In the genomic region with DNA sequence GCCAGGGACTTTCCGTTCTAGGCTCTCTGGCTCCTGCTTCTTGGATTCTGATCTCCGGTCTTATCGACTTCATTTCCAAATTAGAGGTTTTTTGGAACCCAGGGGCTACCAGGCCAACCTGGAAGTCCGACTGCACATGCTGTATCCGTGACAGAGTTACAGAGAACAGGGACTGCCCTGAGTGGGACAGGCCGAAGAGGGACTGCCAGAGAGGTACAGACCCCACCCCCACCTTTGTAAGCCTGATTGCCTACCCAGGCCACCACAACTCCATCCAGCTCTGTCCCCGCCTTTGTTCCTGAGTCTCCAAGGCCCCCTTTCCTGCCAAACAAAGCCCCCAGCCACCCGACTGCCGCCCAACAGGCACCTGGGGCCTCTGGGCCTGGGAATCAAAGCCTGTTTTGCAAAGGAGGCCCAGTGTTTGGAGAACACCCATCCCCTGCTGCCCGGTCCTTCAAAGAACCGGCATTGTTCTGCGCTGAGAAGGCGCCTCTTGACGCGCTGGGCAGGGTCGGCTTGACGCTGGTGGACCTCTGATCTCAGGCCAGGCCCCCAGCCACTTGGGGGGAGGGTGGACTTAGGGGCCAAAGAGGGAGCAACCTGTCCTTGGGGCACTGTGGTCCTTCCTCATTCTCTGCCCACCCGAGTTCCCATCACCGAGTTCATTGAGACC, we compare ENCODE assay signal across 17 mouse cellular contexts.
DNase-seq lines count a peak whose midpoint lies in the region; ATAC-seq and TF ChIP-seq lines count a peak whose summit lies in the region.
"Had no signal": no experiment of that assay in that cellular context is flagged by ENCODE, and none has a peak within 500 bp of the region (broad histone marks: within the 10 kb centered on the region; RNA-seq: fewer than 3 reads in every experiment).

No protein-coding gene starts in this region.

- ATAC-seq in hindbrain, embryonic 13.5 days (ENCODE audit: low FRiP score), result no peak
- ATAC-seq in midbrain, embryonic 13.5 days, result peak; percentile 58; the same call in 1 of the 2 replicates
- ATAC-seq: CD4-positive, CD25-positive, alpha-beta regulatory T cell, adult 4 months; Patski had no signal

- no peaks in the 10 kb centered on the region for H3K36me3 ChIP-seq in hindbrain, embryonic 10.5 days
- H3K36me3 ChIP-seq in hindbrain, embryonic 13.5 days, result no peaks in the 10 kb centered on the region
- no peaks in the 10 kb centered on the region for H3K36me3 ChIP-seq in ES-E14 (ENCODE audit: control insufficient read depth, insufficient read depth, low read length, poor library complexity, severe bottlenecking)
- no peaks in the 10 kb centered on the region for H3K36me3 ChIP-seq in embryonic facial prominence, embryonic 10.5 days (replicated peaks)
- no peaks in the 10 kb centered on the region for H3K36me3 ChIP-seq in midbrain, embryonic 13.5 days
- H3K36me3 ChIP-seq: stomach, embryonic 15.5 days had no signal

- H3K9ac ChIP-seq in hindbrain, embryonic 13.5 days, result no peak overlapping the region
- peak overlapping the region; percentile 53 for H3K9ac ChIP-seq in ES-E14 (ENCODE audit: insufficient read depth, low read depth, low read length, poor library complexity, severe bottlenecking)
- H3K9ac ChIP-seq in midbrain, embryonic 13.5 days (replicated peaks), result no peak overlapping the region
- H3K9ac ChIP-seq: stomach, embryonic 15.5 days had no signal

- in situ Hi-C loops in ES-E14 (cut with MboI; ENCODE audit: low sequenced_read_pairs in 2 of 2, unreplicated experiment in 2 of 2), result no loop called here

- H3K27ac ChIP-seq in hindbrain, embryonic 10.5 days, result peak overlapping the region; percentile 84
- H3K27ac ChIP-seq in hindbrain, embryonic 13.5 days, result no peak overlapping the region
- peak overlapping the region; percentile 38 for H3K27ac ChIP-seq in ES-E14 (ENCODE audit: insufficient read depth, low read depth, low read length, poor library complexity, severe bottlenecking)
- H3K27ac ChIP-seq in embryonic facial prominence, embryonic 10.5 days (replicated peaks), result peak overlapping the region; percentile 77
- H3K27ac ChIP-seq in midbrain, embryonic 13.5 days, result no peak overlapping the region
- H3K27ac ChIP-seq: stomach, embryonic 15.5 days had no signal

- WGBS in hindbrain, embryonic 10.5 days, result 28% methylated on average over 19 of the region's 19 CpGs
- 28% methylated on average over 19 of the region's 19 CpGs for WGBS in hindbrain, embryonic 13.5 days
- 35% methylated on average over 19 of the region's 19 CpGs for WGBS in embryonic facial prominence, embryonic 10.5 days
- 26% methylated on average over 19 of the region's 19 CpGs for WGBS in midbrain, embryonic 13.5 days

- no peak overlapping the region for H3K4me2 ChIP-seq in hindbrain, embryonic 13.5 days
- no peak overlapping the region for H3K4me2 ChIP-seq in midbrain, embryonic 13.5 days (replicated peaks)
- H3K4me2 ChIP-seq: stomach, embryonic 15.5 days had no signal

- H3K4me1 ChIP-seq in hindbrain, embryonic 10.5 days (replicated peaks), result peaks cover 17% of the 10 kb centered on the region
- peaks cover 15% of the 10 kb centered on the region for H3K4me1 ChIP-seq in hindbrain, embryonic 13.5 days (replicated peaks)
- peaks cover 13 to 16% of the 10 kb centered on the region in 2 experiments for H3K4me1 ChIP-seq in ES-E14 (ENCODE audit: control insufficient read depth in 2 of 2, insufficient read depth in 2 of 2, low read length in 2 of 2, poor library complexity in 1 of 2)
- peaks cover 13% of the 10 kb centered on the region for H3K4me1 ChIP-seq in embryonic facial prominence, embryonic 10.5 days
- peaks cover 7% of the 10 kb centered on the region for H3K4me1 ChIP-seq in midbrain, embryonic 13.5 days (replicated peaks)
- H3K4me1 ChIP-seq: stomach, embryonic 15.5 days had no signal

- no peak overlapping the region for H3K4me3 ChIP-seq in hindbrain, embryonic 10.5 days
- no peak overlapping the region for H3K4me3 ChIP-seq in hindbrain, embryonic 13.5 days
- no peak overlapping the region for H3K4me3 ChIP-seq in ES-E14 (ENCODE audit: insufficient read depth in 1 of 2, low read depth in 1 of 2, low read length in 2 of 2, poor library complexity in 1 of 2, severe bottlenecking in 1 of 2)
- H3K4me3 ChIP-seq in embryonic facial prominence, embryonic 10.5 days, result no peak overlapping the region
- no peak overlapping the region for H3K4me3 ChIP-seq in midbrain, embryonic 13.5 days (replicated peaks)
- H3K4me3 ChIP-seq: myocyte; stomach, embryonic 15.5 days had no signal

- no peaks in the 10 kb centered on the region for H3K9me3 ChIP-seq in hindbrain, embryonic 10.5 days
- no peaks in the 10 kb centered on the region for H3K9me3 ChIP-seq in hindbrain, embryonic 13.5 days
- no peaks in the 10 kb centered on the region for H3K9me3 ChIP-seq in ES-E14 (ENCODE audit: control insufficient read depth, insufficient read depth, low read depth, low read length)
- no peaks in the 10 kb centered on the region for H3K9me3 ChIP-seq in embryonic facial prominence, embryonic 10.5 days
- no peaks in the 10 kb centered on the region for H3K9me3 ChIP-seq in midbrain, embryonic 13.5 days
- H3K9me3 ChIP-seq: stomach, embryonic 15.5 days had no signal

- no peaks in the 10 kb centered on the region for H3K27me3 ChIP-seq in hindbrain, embryonic 10.5 days (ENCODE audit: insufficient read depth, poor library complexity, severe bottlenecking)
- no peaks in the 10 kb centered on the region for H3K27me3 ChIP-seq in hindbrain, embryonic 13.5 days
- 0 out of 2 replicates have a peak, but pooled peaks cover 3% of the 10 kb centered on the region for H3K27me3 ChIP-seq in embryonic facial prominence, embryonic 10.5 days (replicated peaks; ENCODE audit: low read depth, poor library complexity, severe bottlenecking)
- no peaks in the 10 kb centered on the region for H3K27me3 ChIP-seq in midbrain, embryonic 13.5 days
- H3K27me3 ChIP-seq: Patski; stomach, embryonic 15.5 days had no signal

- peak; percentile 32 for DNase-seq in hindbrain, embryonic 10.5 days (ENCODE audit: low spot score)
- DNase-seq in ES-E14 (ENCODE audit: low read depth, low spot score), result no peak
- no peak for DNase-seq in embryonic facial prominence, embryonic 10.5 days (ENCODE audit: low spot score)
- DNase-seq in urinary bladder, postnatal 25 days (ENCODE audit: low spot score), result no peak
- no peak for DNase-seq in frontal cortex, adult 2 months (ENCODE audit: extremely low spot score in 1 of 2, low spot score in 1 of 2)
- DNase-seq: adrenal gland, adult 2 months; gastrocnemius, postnatal 36 days; heart, postnatal 14 days; kidney, adult 9 months; lung, postnatal 4 days; thymus, postnatal 4 days had no signal

TF ChIP-seq in ES-E14, 5 proteins besides CTCF, POLR2A, EP300 and RAD21:
- TF ChIP-seq CHD2 (IDR thresholded peaks at IDR 0.05; ENCODE audit: low read depth, low read length) (no peak), ZNF384 (IDR thresholded peaks at IDR 0.05; ENCODE audit: low read depth, low read length) (no peak), HCFC1 (IDR thresholded peaks at IDR 0.05; ENCODE audit: borderline replicate concordance, insufficient read depth, low read length) (no peak), MAFK (IDR thresholded peaks at IDR 0.05; ENCODE audit: insufficient read depth, low read depth, low read length) (no peak), ZC3H11A (IDR thresholded peaks at IDR 0.05; ENCODE audit: borderline replicate concordance, low read depth, low read length) (no peak)

Comparison
In these comparisons a context has a peak if more than half of its experiments do, and no peak if none do; other contexts are left out.
1. H3K27ac ChIP-seq: peak in hindbrain, embryonic 10.5 days (single experiment), ES-E14 (single experiment) and embryonic facial prominence, embryonic 10.5 days (single experiment); none in hindbrain, embryonic 13.5 days (single experiment) and midbrain, embryonic 13.5 days (single experiment).